Mouse (Mus musculus): Measurements from ENCODE around the gene Ap3b2. TPM values are rescaled to one million over a fixed set of nuclear protein-coding genes. Genes with fewer than 3 reads are reported as not detected.

Gene Ap3b2
- polyA plus RNA-seq, 1 experiment from 2014 or later: 27.3 TPM

DNA sequence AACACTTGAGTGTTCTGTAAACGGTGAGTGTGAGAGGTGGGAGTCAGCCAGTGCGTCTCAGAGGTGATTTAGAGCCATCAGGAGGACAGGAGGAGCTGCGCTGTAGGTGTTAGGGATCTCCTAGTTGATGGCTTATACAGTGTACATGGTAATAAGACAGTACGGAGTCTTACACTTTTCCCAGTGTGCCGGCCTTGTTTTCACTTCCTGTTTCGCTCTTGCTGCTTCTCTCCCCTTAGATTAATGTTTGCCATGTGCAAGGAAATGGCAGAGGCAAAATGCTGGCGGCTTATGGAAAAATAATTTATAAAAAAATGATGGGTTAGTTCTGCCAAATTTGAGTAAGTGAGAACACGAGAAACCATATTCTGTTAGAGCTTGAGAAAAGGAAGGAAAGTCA, 35.2 kb upstream of the Ap3b2 start:
- ATAC-seq (replicated peaks; ENCODE audit: low FRiP score) (no peak), DNase-seq (ENCODE audit: low spot score) (no peak)
- Histone ChIP-seq H3K36me3 (ENCODE audit: control insufficient read depth, insufficient read depth, low read length) (peaks cover 13% of the 10 kb centered on the region; the same call in 1 of the 2 replicates), H3K27ac (ENCODE audit: low read depth, low read length) (no peak overlapping the region), H3K4me3 (ENCODE audit: low read depth, low read length) (no peak overlapping the region), H3K4me1 (replicated peaks; ENCODE audit: control insufficient read depth, insufficient read depth, low read length) (peaks cover 4% of the 10 kb centered on the region), H3K9me3 (ENCODE audit: control insufficient read depth, low read length) (peaks cover 1% of the 10 kb centered on the region), H3K27me3 (ENCODE audit: control insufficient read depth, insufficient read depth, low read length) (no peaks in the 10 kb centered on the region), H3K9ac (ENCODE audit: low read length) (no peak overlapping the region), H3K4me2 (ENCODE audit: low read depth, low read length, severe bottlenecking) (no peak overlapping the region)
- WGBS: 95% methylated on average over 8 of the region's 8 CpGs

DNA sequence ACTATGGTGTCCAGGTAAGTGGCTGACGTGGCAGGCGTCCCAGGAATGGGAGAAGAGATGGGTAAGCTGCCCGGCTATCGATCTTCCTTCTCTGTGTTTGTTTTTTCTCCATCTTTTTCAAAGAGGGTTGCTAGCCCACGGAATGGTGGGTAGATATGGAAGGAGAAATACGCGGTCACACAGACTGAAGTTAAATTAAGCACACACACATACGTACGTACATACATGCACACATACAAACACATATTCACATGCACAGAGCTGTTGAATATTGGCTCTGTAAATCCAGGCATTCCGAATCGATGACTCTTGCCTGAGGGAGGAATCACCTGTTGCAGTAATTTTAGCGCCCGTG, 29.9 kb upstream of the Ap3b2 start:
- peak overlapping the region; percentile 68 for H3K4me3 ChIP-seq (ENCODE audit: low read depth, low read length)
- ATAC-seq (replicated peaks; ENCODE audit: low FRiP score) (peak; percentile 34; the same call in 1 of the 2 replicates), DNase-seq (ENCODE audit: low spot score) (no peak)
- no peaks in the 10 kb centered on the region; the same call in 1 of the 2 replicates for H3K36me3 ChIP-seq (ENCODE audit: control insufficient read depth, insufficient read depth, low read length)
- no peaks in the 10 kb centered on the region for H3K27me3 ChIP-seq (ENCODE audit: control insufficient read depth, insufficient read depth, low read length)
- 11% methylated on average over 13 of the region's 13 CpGs for WGBS
- peak overlapping the region; percentile 90 for H3K4me2 ChIP-seq (ENCODE audit: low read depth, low read length, severe bottlenecking)
- peak overlapping the region; percentile 86 for H3K9ac ChIP-seq (ENCODE audit: low read length)
- no peaks in the 10 kb centered on the region for H3K9me3 ChIP-seq (ENCODE audit: control insufficient read depth, low read length)
- peak overlapping the region; percentile 90 for H3K27ac ChIP-seq (ENCODE audit: low read depth, low read length)
- H3K4me1 ChIP-seq (replicated peaks; ENCODE audit: control insufficient read depth, insufficient read depth, low read length): peaks cover 7% of the 10 kb centered on the region

DNA sequence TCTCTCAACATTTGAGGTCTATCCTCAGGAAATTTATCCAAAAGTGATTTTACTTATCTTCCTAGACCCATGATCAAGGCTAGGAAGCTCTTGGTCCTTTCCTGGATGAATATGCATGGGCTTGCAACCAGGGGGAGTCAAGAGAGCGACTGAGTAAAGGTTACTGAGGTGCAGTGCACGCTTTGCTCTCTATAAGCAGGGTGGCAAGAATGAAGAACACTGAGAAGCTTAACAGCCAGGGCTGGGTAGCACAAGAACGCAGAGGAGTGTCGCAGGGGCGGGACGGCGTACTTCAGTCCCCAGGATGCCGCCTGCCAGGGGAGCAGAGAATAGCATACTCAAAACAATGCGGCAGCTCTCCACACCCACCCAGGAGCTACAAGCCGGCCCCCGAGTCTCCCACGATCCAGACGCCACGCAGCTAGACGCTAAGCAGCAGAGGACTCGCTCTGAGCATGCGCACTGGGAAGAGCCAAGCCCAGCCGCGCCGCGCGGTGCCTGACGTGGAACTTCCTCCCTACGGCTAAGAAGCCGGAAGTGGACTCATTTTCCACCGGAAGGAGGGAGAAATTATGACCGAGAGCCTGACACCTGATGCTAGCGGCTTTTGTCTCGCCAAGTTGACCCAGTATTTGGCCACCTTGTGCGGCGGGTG, 29.4 kb upstream of the Ap3b2 start:
- Histone ChIP-seq H3K4me3 (ENCODE audit: low read depth, low read length) (peak overlapping the region; percentile 68), H3K9me3 (ENCODE audit: control insufficient read depth, low read length) (no peaks in the 10 kb centered on the region), H3K27me3 (ENCODE audit: control insufficient read depth, insufficient read depth, low read length) (no peaks in the 10 kb centered on the region), H3K36me3 (ENCODE audit: control insufficient read depth, insufficient read depth, low read length) (no peaks in the 10 kb centered on the region; the same call in 1 of the 2 replicates), H3K9ac (ENCODE audit: low read length) (peak overlapping the region; percentile 86), H3K4me2 (ENCODE audit: low read depth, low read length, severe bottlenecking) (peak overlapping the region; percentile 90), H3K27ac (ENCODE audit: low read depth, low read length) (peak overlapping the region; percentile 90), H3K4me1 (replicated peaks; ENCODE audit: control insufficient read depth, insufficient read depth, low read length) (peaks cover 7% of the 10 kb centered on the region)
- DNase-seq (ENCODE audit: low spot score) (peak; percentile 97), ATAC-seq (replicated peaks; ENCODE audit: low FRiP score) (peak; percentile 97)
- WGBS: under 1% methylated on average over 31 of the region's 31 CpGs

DNA sequence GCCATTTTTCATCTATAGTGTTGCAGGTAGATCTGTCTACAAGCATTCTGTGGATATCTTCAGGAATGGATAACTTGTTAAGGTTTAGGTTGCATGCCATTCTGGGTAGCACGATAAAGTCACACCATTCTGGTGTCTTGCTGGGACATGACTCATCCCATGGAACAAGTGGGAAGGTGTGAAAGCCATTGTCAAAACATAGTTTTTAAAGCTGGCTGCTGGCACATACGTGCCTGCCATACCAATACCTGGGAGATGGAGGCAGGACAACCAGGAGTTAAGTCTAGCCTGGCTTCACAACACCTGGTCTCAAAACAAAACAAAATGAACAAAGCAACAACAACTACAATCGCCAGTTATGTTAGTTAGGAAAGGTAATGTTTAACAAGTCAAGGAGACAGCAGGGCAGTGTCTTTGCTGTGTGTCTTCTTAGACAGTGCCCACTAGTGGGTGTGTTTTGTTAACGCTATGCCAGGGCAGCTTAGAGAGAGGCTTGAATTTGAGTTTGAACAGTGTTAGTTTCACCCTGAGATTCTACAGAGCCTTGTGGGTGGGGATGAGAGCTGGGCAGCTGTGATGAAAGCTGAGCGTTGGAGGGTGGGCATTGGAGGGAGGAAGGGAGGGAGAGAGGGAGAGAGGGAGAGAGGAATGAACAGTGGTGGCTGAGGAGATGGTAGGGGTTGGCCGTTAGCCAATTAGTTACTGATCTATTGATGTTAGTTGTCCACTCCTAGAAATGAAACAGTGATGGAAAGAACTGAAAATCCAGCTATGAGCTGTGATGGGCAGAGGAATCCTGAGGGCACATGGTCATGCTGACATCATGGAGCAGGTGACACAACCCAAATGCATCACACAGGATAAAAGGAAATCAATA, 22.7 kb upstream of the Ap3b2 start:
- 77% methylated on average over 6 of the region's 6 CpGs for WGBS
- DNase-seq (ENCODE audit: low spot score) (no peak), ATAC-seq (replicated peaks; ENCODE audit: low FRiP score) (no peak)
- H3K9ac ChIP-seq (ENCODE audit: low read length): no peak overlapping the region
- no peaks in the 10 kb centered on the region for H3K4me1 ChIP-seq (replicated peaks; ENCODE audit: control insufficient read depth, insufficient read depth, low read length)
- no peak overlapping the region for H3K27ac ChIP-seq (ENCODE audit: low read depth, low read length)
- H3K4me2 ChIP-seq (ENCODE audit: low read depth, low read length, severe bottlenecking): no peak overlapping the region
- no peaks in the 10 kb centered on the region for H3K9me3 ChIP-seq (ENCODE audit: control insufficient read depth, low read length)
- no peaks in the 10 kb centered on the region for H3K36me3 ChIP-seq (ENCODE audit: control insufficient read depth, insufficient read depth, low read length)
- no peaks in the 10 kb centered on the region for H3K27me3 ChIP-seq (ENCODE audit: control insufficient read depth, insufficient read depth, low read length)
- no peak overlapping the region for H3K4me3 ChIP-seq (ENCODE audit: low read depth, low read length)

DNA sequence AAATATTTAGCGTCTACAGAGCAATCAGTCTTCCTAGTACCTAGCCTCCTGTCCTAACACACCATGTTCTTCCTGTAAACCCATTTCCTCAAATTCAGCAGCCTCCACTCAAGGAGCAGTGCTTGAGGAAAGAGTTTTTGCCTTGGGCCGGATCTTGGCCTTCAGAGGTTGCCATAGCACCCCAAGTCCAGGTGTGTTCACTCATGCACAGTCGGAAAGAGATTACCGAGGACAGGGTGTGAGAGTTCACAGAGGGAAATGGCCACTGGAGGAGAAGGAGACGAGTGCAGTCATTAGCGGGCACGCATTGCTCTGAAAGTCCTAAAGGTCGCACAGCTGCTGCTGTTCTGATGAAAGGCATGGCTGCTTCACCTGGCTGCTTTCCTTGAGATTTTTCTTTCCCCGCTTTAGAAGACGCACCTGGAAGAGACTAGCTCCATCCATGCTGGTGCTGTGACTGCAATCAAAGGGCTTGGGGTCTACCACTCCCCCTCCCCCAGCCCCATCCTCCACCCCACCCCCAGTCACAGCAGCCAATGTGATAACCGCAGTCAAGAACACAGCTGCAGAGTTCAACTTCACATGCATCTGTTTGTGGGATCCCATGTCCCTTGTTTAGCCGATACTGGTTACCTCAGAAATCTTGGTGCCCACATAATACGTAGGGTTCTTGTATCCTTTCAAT, 21.3 kb upstream of the Ap3b2 start:
- Histone ChIP-seq H3K4me2 (ENCODE audit: low read depth, low read length, severe bottlenecking) (no peak overlapping the region), H3K9ac (ENCODE audit: low read length) (no peak overlapping the region), H3K4me1 (replicated peaks; ENCODE audit: control insufficient read depth, insufficient read depth, low read length) (no peaks in the 10 kb centered on the region), H3K4me3 (ENCODE audit: low read depth, low read length) (no peak overlapping the region), H3K27ac (ENCODE audit: low read depth, low read length) (no peak overlapping the region), H3K36me3 (ENCODE audit: control insufficient read depth, insufficient read depth, low read length) (no peaks in the 10 kb centered on the region), H3K27me3 (ENCODE audit: control insufficient read depth, insufficient read depth, low read length) (no peaks in the 10 kb centered on the region), H3K9me3 (ENCODE audit: control insufficient read depth, low read length) (no peaks in the 10 kb centered on the region)
- WGBS: 57% methylated on average over 13 of the region's 13 CpGs
- DNase-seq (ENCODE audit: low spot score) (no peak), ATAC-seq (replicated peaks; ENCODE audit: low FRiP score) (no peak)

DNA sequence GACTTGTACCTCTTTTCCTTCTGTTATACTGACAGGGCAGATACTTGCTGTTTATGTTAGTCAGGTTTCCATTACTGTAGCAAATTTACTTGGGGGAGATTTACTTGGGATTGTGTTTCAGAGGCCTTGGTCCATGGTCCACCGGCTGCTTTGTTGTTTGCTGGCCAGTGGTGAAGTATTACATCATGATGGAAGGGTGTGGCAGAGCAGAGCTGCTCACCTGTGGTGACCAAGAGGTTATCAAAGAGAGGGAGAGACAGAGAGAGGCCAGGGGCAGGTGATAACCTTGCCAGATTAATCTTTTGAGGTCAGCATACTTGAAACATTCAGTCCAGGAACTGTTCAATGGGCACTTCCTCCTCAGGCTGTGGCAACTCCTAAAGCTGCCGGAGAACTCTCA, 7.3 kb upstream of the Ap3b2 start:
- Histone ChIP-seq H3K27ac (ENCODE audit: low read depth, low read length) (no peak overlapping the region), H3K4me2 (ENCODE audit: low read depth, low read length, severe bottlenecking) (no peak overlapping the region), H3K9ac (ENCODE audit: low read length) (no peak overlapping the region), H3K36me3 (ENCODE audit: control insufficient read depth, insufficient read depth, low read length) (no peaks in the 10 kb centered on the region), H3K9me3 (ENCODE audit: control insufficient read depth, low read length) (no peaks in the 10 kb centered on the region), H3K27me3 (ENCODE audit: control insufficient read depth, insufficient read depth, low read length) (no peaks in the 10 kb centered on the region), H3K4me1 (replicated peaks; ENCODE audit: control insufficient read depth, insufficient read depth, low read length) (peaks cover 4% of the 10 kb centered on the region; the same call in 1 of the 2 replicates), H3K4me3 (ENCODE audit: low read depth, low read length) (no peak overlapping the region)
- ATAC-seq (replicated peaks; ENCODE audit: low FRiP score): no peak
- DNase-seq (ENCODE audit: low spot score): no peak
- WGBS: 85% methylated on average over 2 of the region's 2 CpGs

DNA sequence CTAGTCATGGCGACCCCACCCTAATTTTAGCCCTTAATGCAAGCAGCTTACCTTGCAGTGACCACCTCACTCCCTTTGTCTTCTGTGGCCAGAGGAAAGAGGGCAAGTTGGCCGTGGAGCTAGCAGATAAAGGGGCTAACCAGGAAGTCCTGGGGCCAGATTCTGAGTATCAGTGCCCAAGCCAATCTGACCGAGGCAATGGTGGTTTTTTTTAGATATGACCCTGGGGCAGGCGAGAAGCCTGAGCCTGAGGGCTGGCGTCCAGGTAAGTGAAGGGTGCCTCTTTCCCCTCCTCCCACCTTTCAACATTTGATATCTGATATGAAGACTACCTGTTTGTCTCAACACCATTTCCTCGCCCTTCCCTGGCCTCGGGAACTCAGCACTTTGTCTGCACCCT, 4.5 kb upstream of the Ap3b2 start, which contains the start of gene BC048679:
Gene BC048679, minus strand, starts transcription at position 101 of the 400 bp plus-strand sequence.
- Histone ChIP-seq H3K4me3 (ENCODE audit: low read depth, low read length) (no peak within 1 kb of the TSS), H3K36me3 (ENCODE audit: control insufficient read depth, insufficient read depth, low read length) (no peaks in the 10 kb centered on the region), H3K9ac (ENCODE audit: low read length) (no peak within 1 kb of the TSS), H3K4me2 (ENCODE audit: low read depth, low read length, severe bottlenecking) (no peak within 1 kb of the TSS), H3K27me3 (ENCODE audit: control insufficient read depth, insufficient read depth, low read length) (peaks cover 3% of the 10 kb centered on the region; the same call in 1 of the 2 replicates), H3K4me1 (replicated peaks; ENCODE audit: control insufficient read depth, insufficient read depth, low read length) (peaks cover 6% of the 10 kb centered on the region), H3K27ac (ENCODE audit: low read depth, low read length) (no peak within 1 kb of the TSS), H3K9me3 (ENCODE audit: control insufficient read depth, low read length) (no peaks in the 10 kb centered on the region)
- 74% methylated on average over 7 of the region's 7 CpGs for WGBS
- DNase-seq (ENCODE audit: low spot score) (no peak), ATAC-seq (replicated peaks; ENCODE audit: low FRiP score) (no peak)

DNA sequence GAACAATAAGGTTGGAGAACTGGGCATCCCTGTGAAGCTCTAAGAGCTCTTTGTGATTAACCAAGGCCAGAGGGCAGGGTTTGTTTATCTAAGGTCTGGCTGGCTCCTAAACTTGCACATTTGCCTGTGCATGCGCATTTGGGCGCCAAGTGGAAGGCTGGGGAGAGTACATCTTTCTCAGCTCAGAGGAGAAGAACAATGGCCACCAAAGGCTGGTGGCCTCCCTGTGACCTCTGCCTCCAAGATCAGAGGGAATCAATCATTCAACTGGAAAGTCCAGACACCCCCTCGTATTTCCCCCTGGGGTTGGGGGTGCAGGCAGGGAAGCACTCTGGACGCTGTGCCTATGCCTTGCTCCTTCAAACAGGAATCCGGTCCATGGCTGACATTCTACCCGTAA, 3.4 kb upstream of the Ap3b2 start:
- no peak for ATAC-seq (replicated peaks; ENCODE audit: low FRiP score)
- no peak overlapping the region for H3K9ac ChIP-seq (ENCODE audit: low read length)
- H3K27me3 ChIP-seq (ENCODE audit: control insufficient read depth, insufficient read depth, low read length): peaks cover 5% of the 10 kb centered on the region; the same call in 1 of the 2 replicates
- H3K4me1 ChIP-seq (replicated peaks; ENCODE audit: control insufficient read depth, insufficient read depth, low read length): peaks cover 10% of the 10 kb centered on the region
- no peak overlapping the region for H3K27ac ChIP-seq (ENCODE audit: low read depth, low read length)
- no peak for DNase-seq (ENCODE audit: low spot score)
- WGBS: 11% methylated on average over 6 of the region's 6 CpGs
- no peak overlapping the region for H3K4me2 ChIP-seq (ENCODE audit: low read depth, low read length, severe bottlenecking)
- no peaks in the 10 kb centered on the region for H3K9me3 ChIP-seq (ENCODE audit: control insufficient read depth, low read length)
- no peaks in the 10 kb centered on the region for H3K36me3 ChIP-seq (ENCODE audit: control insufficient read depth, insufficient read depth, low read length)
- H3K4me3 ChIP-seq (ENCODE audit: low read depth, low read length): no peak overlapping the region

All from forebrain, embryonic 11.5 days (tissue).